Mouse (Mus musculus) CH12.LX (cell line): ENCODE data around the gene Cldn22.

Source experiments
- EP300 ChIP-seq: IDR thresholded peaks from 2 replicates; pipeline ENCODE4 v1.6.1; 2011; ENCODE audit warnings: low read length, improper control_type of control experiment
- POLR2A ChIP-seq: IDR thresholded peaks from 2 replicates; pipeline ENCODE4 v1.6.1; 2011; ENCODE audit warnings: low read depth, mild to moderate bottlenecking, improper control_type of control experiment, low read length
- POLR2AphosphoS2 ChIP-seq: IDR thresholded peaks from 2 replicates; pipeline ENCODE4 v1.6.1; 2011; ENCODE audit warnings: low read depth, low read length, improper control_type of control experiment
- USF2 ChIP-seq: conservative IDR thresholded peaks from 2 replicates; pipeline ENCODE4 v1.6.1; 2011; ENCODE audit warnings: low read depth, low read length, improper control_type of control experiment

GRCm38 (mm10) chr8:47777415-47777814, 46.9 kb upstream of the Cldn22 start:
- TF ChIP-seq POLR2AphosphoS2 (no peak), POLR2A (no peak), EP300 (no peak), USF2 (no peak)
